Mouse (Mus musculus) hindbrain, embryonic 16.5 days (tissue): ENCODE data around the gene Trpm6. TPM values are rescaled to one million over a fixed set of nuclear protein-coding genes. Genes with fewer than 3 reads are reported as not detected.
A peak's percentile ranks its signal among the peaks of the same experiment; 100 is the strongest.

Source experiments
- ATAC-seq: fragments of 200-750 bp; cut with Nextera tagmentation; 2 replicates; pipeline ENCODE4 v1.8.0; 2017; ENCODE audit warnings: moderate TSS enrichment, moderate library complexity
- H3K27ac ChIP-seq: fragments of 300-500 bp; sonication (generic); 2 replicates; pipeline ENCODE4 v1.5.1; 2014; ENCODE audit warnings: low read depth, mild to moderate bottlenecking, control low read depth, low read length, moderate library complexity
- H3K27me3 ChIP-seq: fragments of 300-500 bp; sonication (generic); replicated peaks from 2 replicates; pipeline ENCODE4 v1.6.1; 2014; ENCODE audit warnings: low read length; ENCODE audit not compliant: control insufficient read depth, insufficient read depth
- H3K36me3 ChIP-seq: fragments of 300-500 bp; sonication (generic); 2 replicates; pipeline ENCODE4 v1.6.1; 2014; ENCODE audit warnings: mild to moderate bottlenecking, low read length, moderate library complexity, mixed read lengths; ENCODE audit not compliant: control insufficient read depth, insufficient read depth
- H3K4me1 ChIP-seq: fragments of 300-500 bp; sonication (generic); 2 replicates; pipeline ENCODE4 v1.6.1; 2014; ENCODE audit warnings: low read depth, low read length; ENCODE audit not compliant: control insufficient read depth, insufficient read depth
- H3K4me2 ChIP-seq: fragments of 300-500 bp; sonication (generic); 2 replicates; pipeline ENCODE4 v1.6.1; 2014; ENCODE audit warnings: mild to moderate bottlenecking, low read length, control low read depth, moderate library complexity
- H3K4me3 ChIP-seq: fragments of 300-500 bp; sonication (generic); 2 replicates; pipeline ENCODE4 v1.5.1; 2014; ENCODE audit warnings: mild to moderate bottlenecking, low read length, control low read depth, moderate library complexity
- H3K9ac ChIP-seq: fragments of 300-500 bp; sonication (generic); 2 replicates; pipeline ENCODE4 v1.6.1; 2014; ENCODE audit warnings: low read depth, mild to moderate bottlenecking, control low read depth, low read length, moderate library complexity
- H3K9me3 ChIP-seq: fragments of 300-500 bp; sonication (generic); 2 replicates; pipeline ENCODE4 v1.6.1; 2014; ENCODE audit warnings: mild to moderate bottlenecking, low read length, moderate library complexity; ENCODE audit not compliant: control insufficient read depth
- WGBS: fragments of 180-500 bp; shearing (Covaris S2); extraction: QIAGEN DNeasy Blood & Tissue Kit; methylation state at CpG from one replicate; pipeline ENCODE4 v1.1.7; 2014; 5-methylcytosine and 5-hydroxymethylcytosine counted together
- polyA plus RNA-seq: library from polyadenylated mRNA; unstranded; fragments of >200 nt; fragmentation: Nextera tagmentation; extraction: Ambion mirVana; gene quantifications from 2 replicates; pipeline ENCODE4 v1.2.1, GENCODE M21; 2015

Trpm6 gene
- polyA plus RNA-seq, 1 experiment from 2014 or later: 0.43 TPM

DNA sequence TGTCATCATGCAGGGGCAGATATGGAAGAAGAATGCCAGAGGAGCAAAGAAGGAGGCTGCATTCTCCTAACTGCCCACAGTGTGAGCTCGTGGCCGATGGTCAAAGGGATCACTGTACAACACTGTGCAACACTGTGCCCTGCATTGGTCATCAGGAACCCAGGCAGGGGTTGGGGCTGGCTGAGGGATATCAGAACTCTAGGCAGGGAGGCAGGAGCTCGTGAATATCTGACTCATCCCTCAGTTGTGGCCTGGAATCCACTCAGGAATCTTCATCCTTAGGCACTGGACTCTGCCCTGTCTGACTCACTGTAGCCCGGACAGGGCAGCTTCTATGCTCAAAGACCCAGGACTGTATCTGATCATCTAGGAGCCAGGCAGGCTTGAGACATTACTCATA is 140.4 kb downstream of the Trpm6 start:
- H3K4me3 ChIP-seq: no peak overlapping the region
- ATAC-seq: peak; percentile 46; the same call in 1 of the 2 replicates

DNA sequence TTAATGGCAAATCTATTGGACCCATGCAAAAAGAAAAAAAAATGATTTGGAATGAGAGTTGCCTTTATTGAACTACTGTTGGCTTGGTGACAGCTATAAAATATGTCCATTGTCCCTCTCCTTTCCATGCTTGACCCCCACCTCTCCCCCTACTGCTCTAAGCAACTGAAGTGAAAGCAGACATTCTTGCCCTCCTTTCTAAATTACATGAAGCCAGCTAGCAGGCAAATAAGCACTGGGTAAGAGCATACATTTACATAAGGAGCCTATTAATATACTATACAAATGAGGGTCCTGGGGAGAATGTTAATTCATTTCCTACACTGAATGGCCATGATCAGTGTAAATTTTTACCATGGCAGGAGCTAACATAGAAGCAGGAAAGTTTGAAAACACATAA is 148.5 kb downstream of the Trpm6 start:
- no peak for ATAC-seq
- H3K27me3 ChIP-seq: no peaks in the 10 kb centered on the region
- H3K9ac ChIP-seq: no peak overlapping the region
- H3K4me1 ChIP-seq: no peaks in the 10 kb centered on the region
- H3K27ac ChIP-seq: no peak overlapping the region
- H3K36me3 ChIP-seq: no peaks in the 10 kb centered on the region
- H3K4me2 ChIP-seq: no peak overlapping the region
- H3K9me3 ChIP-seq: no peaks in the 10 kb centered on the region
- H3K4me3 ChIP-seq: no peak overlapping the region

More for the DNA sequence above, 140.4 kb downstream of the Trpm6 start:
- WGBS: 68% methylated on average over 4 of the region's 4 CpGs
- no peaks in the 10 kb centered on the region for H3K27me3 ChIP-seq
- H3K9me3 ChIP-seq: no peaks in the 10 kb centered on the region
- peaks cover 6% of the 10 kb centered on the region for H3K4me1 ChIP-seq
- H3K36me3 ChIP-seq: no peaks in the 10 kb centered on the region
- peak overlapping the region; percentile 55; the same call in 1 of the 2 replicates for H3K27ac ChIP-seq
- H3K4me2 ChIP-seq: no peak overlapping the region
- no peak overlapping the region for H3K9ac ChIP-seq

DNA sequence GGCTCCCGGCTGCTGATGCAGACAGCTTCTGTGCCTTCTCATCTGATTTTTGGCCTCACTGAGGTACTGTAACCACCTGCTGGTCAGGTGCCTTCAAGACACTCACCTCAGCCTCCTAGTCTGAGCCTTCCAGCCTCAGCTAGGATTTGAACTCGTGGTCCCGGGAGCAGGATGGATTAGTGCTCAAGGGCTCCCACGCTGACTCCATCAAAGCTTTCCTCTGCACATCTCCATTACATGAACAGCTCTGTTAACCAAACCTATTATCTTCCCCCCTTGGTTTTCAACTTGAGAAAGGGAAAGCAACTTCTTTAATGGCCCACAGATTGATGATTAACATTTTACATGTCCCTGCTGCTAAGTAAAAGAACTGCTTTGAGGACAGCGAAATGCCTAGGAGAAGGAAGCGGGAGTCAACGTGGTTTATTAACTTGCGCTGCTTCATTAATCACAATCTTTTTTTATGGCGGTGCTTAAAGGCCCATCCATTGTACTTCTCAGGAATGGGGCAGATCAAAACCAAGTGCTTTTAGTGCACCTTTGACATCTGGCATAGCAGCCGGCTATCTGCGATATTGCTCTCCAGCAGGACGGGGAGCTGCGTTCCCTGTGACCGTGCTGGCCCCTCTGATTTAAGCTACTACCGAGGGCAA is 152.4 kb downstream of the Trpm6 start:
- H3K27ac ChIP-seq: no peak overlapping the region
- H3K9me3 ChIP-seq: no peaks in the 10 kb centered on the region
- no peaks in the 10 kb centered on the region for H3K36me3 ChIP-seq
- no peak overlapping the region for H3K4me3 ChIP-seq
- H3K27me3 ChIP-seq: no peaks in the 10 kb centered on the region
- no peak overlapping the region for H3K4me2 ChIP-seq
- ATAC-seq: peak; percentile 56; the same call in 1 of the 2 replicates
- 56% methylated on average over 15 of the region's 15 CpGs for WGBS
- H3K4me1 ChIP-seq: no peaks in the 10 kb centered on the region
- no peak overlapping the region for H3K9ac ChIP-seq

DNA sequence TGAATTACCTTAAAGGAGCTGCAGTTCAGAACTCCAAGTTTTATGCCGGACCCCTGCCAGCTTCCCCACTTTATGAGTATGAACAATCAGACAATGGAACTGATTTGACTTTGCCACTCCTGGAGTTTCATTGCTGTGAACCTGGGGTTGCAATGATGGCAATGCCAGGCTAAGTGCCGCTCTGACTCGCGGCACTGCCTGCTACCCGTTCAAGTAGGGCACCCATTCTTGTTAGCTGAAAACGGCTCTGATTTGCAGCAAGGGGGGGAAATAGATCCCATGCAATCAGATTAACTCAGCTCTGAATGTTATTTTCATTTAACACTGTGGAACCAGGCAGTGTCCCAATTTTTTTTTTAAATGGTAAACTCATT is 152.9 kb downstream of the Trpm6 start:
- WGBS: 61% methylated on average over 6 of the region's 6 CpGs
- Histone ChIP-seq H3K27ac (no peak overlapping the region), H3K36me3 (no peaks in the 10 kb centered on the region), H3K27me3 (no peaks in the 10 kb centered on the region), H3K4me1 (no peaks in the 10 kb centered on the region), H3K4me3 (no peak overlapping the region), H3K4me2 (no peak overlapping the region), H3K9me3 (no peaks in the 10 kb centered on the region), H3K9ac (no peak overlapping the region)
- ATAC-seq: 0 out of 2 replicates have a peak, but pooled peaks have one; percentile 34

DNA sequence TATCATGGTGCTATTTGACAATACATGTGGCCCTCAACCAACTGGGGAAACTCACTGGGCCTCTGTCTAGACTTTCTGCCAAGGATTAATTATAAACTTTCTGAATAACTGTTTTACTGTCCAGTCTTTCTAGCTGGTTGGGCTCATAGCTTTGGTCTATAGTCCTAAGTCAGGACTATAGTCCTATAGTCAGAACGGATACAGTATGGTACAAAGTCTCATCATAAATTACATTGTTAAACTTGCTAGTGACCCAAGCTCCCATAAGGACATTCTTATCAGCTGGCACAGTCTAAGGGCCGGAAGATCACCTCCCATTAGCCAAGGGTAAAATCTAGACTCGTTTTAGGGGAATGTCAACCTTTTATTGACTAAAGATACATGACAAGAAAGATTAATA is 155.7 kb downstream of the Trpm6 start:
- Histone ChIP-seq H3K4me2 (no peak overlapping the region), H3K9ac (no peak overlapping the region), H3K27ac (no peak overlapping the region), H3K4me3 (no peak overlapping the region), H3K9me3 (no peaks in the 10 kb centered on the region), H3K4me1 (no peaks in the 10 kb centered on the region), H3K27me3 (no peaks in the 10 kb centered on the region), H3K36me3 (no peaks in the 10 kb centered on the region)
- WGBS: 64% methylated on average over 3 of the region's 3 CpGs
- no peak for ATAC-seq

DNA sequence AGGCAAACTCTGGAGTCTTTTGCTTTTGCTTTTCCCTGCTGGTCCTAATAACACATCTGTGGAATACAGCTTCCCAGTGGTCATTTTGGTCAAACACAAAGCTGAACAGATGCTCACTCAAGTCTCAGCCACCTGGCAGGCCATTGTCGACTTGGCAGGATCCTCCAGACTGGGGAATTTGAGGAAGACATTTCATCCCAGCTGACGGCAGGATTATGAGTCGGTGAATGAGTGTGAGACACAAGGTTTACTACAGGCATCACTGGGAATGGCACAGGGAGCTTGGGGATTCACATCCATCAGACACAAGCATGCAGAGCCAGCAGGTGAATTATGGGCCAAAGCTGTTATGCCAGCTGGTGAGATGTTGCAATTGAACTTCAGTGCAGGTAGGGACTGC is 159.9 kb downstream of the Trpm6 start:
- no peaks in the 10 kb centered on the region for H3K27me3 ChIP-seq
- no peak overlapping the region for H3K4me2 ChIP-seq
- H3K4me3 ChIP-seq: no peak overlapping the region
- WGBS: 43% methylated on average over 3 of the region's 3 CpGs
- no peaks in the 10 kb centered on the region for H3K4me1 ChIP-seq
- no peak overlapping the region for H3K9ac ChIP-seq
- no peak overlapping the region for H3K27ac ChIP-seq
- peak; percentile 81 for ATAC-seq
- H3K36me3 ChIP-seq: no peaks in the 10 kb centered on the region
- H3K9me3 ChIP-seq: no peaks in the 10 kb centered on the region

DNA sequence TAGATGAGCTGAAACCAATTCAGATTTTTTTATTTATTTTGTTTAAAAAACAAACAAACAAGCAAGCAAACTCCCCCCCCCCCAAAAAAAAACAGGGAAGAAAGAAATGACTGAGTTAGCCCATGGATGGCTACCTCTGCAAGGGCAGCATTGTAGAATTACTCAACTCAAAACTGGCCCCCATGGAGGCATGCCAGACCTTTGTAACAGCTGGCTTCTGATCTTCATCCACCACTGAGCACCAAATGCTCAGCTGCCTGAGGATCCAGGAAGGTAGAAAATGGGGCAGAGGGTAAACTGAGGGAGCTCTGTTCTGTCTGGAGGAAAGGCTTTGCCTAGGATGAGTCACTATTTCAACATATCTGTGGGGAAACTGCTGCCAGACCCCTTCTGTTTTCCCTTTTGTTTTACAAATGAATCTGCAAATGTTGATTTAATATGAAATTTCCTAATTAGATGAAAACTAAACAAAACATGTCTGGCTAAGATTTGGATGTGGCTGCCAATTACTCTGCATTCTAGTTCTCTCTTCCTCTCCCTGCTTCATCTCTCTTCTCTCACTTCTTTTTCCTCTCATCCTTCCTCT is 162.1 kb downstream of the Trpm6 start:
- no peak overlapping the region for H3K9ac ChIP-seq
- no peak overlapping the region for H3K27ac ChIP-seq
- no peaks in the 10 kb centered on the region for H3K9me3 ChIP-seq
- H3K36me3 ChIP-seq: no peaks in the 10 kb centered on the region
- H3K4me3 ChIP-seq: no peak overlapping the region
- ATAC-seq: no peak
- H3K4me1 ChIP-seq: no peaks in the 10 kb centered on the region
- H3K4me2 ChIP-seq: no peak overlapping the region
- no peaks in the 10 kb centered on the region for H3K27me3 ChIP-seq

DNA sequence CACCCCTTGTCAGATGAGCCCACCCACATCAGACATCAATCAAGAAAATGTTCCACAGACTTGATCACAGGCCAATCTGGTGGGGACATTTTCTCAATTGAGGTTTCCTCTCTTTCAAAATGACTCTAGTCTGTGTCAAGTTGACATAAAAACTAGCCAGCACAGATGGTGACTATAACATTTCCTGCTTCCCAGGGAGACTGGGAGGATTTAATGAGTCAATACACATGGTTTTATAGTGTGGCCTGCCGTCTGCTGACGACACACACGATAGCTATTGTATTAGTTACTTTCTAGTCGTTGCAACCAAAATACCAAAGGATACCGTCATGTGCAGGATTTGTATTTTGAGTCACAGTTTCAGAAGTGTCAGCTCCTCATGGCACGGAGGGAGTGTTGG is 191.6 kb downstream of the Trpm6 start:
- Histone ChIP-seq H3K36me3 (no peaks in the 10 kb centered on the region), H3K27ac (no peak overlapping the region), H3K4me3 (no peak overlapping the region), H3K9me3 (no peaks in the 10 kb centered on the region), H3K4me1 (no peaks in the 10 kb centered on the region), H3K4me2 (no peak overlapping the region), H3K27me3 (no peaks in the 10 kb centered on the region), H3K9ac (no peak overlapping the region)
- WGBS: 74% methylated on average over 6 of the region's 6 CpGs
- ATAC-seq: no peak
